Comparison of ENCODE assay signal across 8 mouse cellular contexts in genomic region chr4:41502986-41503412, GRCm38 (mm10). TPM values are rescaled to one million over a fixed set of nuclear protein-coding genes. Genes with fewer than 3 reads are reported as not detected.
DNase-seq lines count a peak whose midpoint lies in the region; ATAC-seq and TF ChIP-seq lines count a peak whose summit lies in the region.

Gene AI464131, minus strand, starts transcription at chr4:41503076.

- ATAC-seq in embryonic facial prominence, embryonic 14.5 days (ENCODE audit: low read depth), result peak; percentile 93
- peak; percentile 86 for ATAC-seq in limb, embryonic 12.5 days (ENCODE audit: insufficient number of reproducible peaks, insufficient read depth, low FRiP score, low TSS enrichment, low read depth)
- ATAC-seq in midbrain, embryonic 15.5 days (replicated peaks), result peak; percentile 86

- 0 out of 2 replicates have a peak, but pooled peaks have one; percentile 42 for TF ChIP-seq EP300 in heart, adult 2 months (IDR thresholded peaks at IDR 0.05; ENCODE audit: insufficient read depth, low read depth, low read length)

- WGBS in embryonic facial prominence, embryonic 14.5 days, result 1% methylated on average over 13 of the region's 18 CpGs
- WGBS in heart, adult 2 months, result 2% methylated on average over 18 of the region's 18 CpGs
- 2% methylated on average over 18 of the region's 18 CpGs for WGBS in limb, embryonic 12.5 days
- 2% methylated on average over 18 of the region's 18 CpGs for whole genome bisulfite sequencing in midbrain, embryonic 15.5 days
- 5% methylated on average over 18 of the region's 18 CpGs for WGBS in spleen, adult 2 months

- peak; percentile 25 for TF ChIP-seq CTCF in heart, adult 2 months (IDR thresholded peaks at IDR 0.05)
- no peak for TF ChIP-seq CTCF in spleen, adult 2 months (IDR thresholded peaks at IDR 0.05; ENCODE audit: extremely low read depth, insufficient read depth, insufficient read length, insufficient replicate concordance)

- H3K27me3 ChIP-seq in embryonic facial prominence, embryonic 14.5 days (replicated peaks; ENCODE audit: control insufficient read depth, insufficient read depth, low read length), result peaks cover 39% of the 10 kb centered on the region
- H3K27me3 ChIP-seq in heart, adult 2 months (ENCODE audit: control insufficient read depth, insufficient read depth, low read length), result peaks cover 5% of the 10 kb centered on the region; the same call in 1 of the 2 replicates
- peaks cover 61% of the 10 kb centered on the region for H3K27me3 ChIP-seq in limb, embryonic 12.5 days
- peaks cover 40% of the 10 kb centered on the region for H3K27me3 ChIP-seq in midbrain, embryonic 15.5 days (replicated peaks)
- peaks cover 9% of the 10 kb centered on the region for H3K27me3 ChIP-seq in spleen, adult 2 months (ENCODE audit: control insufficient read depth, insufficient read depth, low read length)

- H3K4me1 ChIP-seq in embryonic facial prominence, embryonic 14.5 days (ENCODE audit: control insufficient read depth, insufficient read depth, low read length), result peaks cover 16% of the 10 kb centered on the region
- peaks cover 6% of the 10 kb centered on the region; the same call in 1 of the 2 replicates for H3K4me1 ChIP-seq in heart, adult 2 months (ENCODE audit: control insufficient read depth, insufficient read depth, low read length)
- peaks cover 38% of the 10 kb centered on the region for H3K4me1 ChIP-seq in limb, embryonic 12.5 days (replicated peaks)
- H3K4me1 ChIP-seq in midbrain, embryonic 15.5 days, result peaks cover 45% of the 10 kb centered on the region
- peaks cover 15% of the 10 kb centered on the region for H3K4me1 ChIP-seq in spleen, adult 2 months (ENCODE audit: control insufficient read depth, insufficient read depth, insufficient read length)

- H3K4me2 ChIP-seq in embryonic facial prominence, embryonic 14.5 days (ENCODE audit: low read depth, low read length), result peak within 1 kb of the TSS; percentile 55
- H3K4me2 ChIP-seq in limb, embryonic 12.5 days, result peak within 1 kb of the TSS; percentile 65
- peak within 1 kb of the TSS; percentile 51 for H3K4me2 ChIP-seq in midbrain, embryonic 15.5 days

- TF ChIP-seq POLR2A in heart, adult 2 months (IDR thresholded peaks at IDR 0.05; ENCODE audit: insufficient read depth, low read depth, low read length), result peak; percentile 65
- TF ChIP-seq POLR2A in spleen, adult 2 months (IDR thresholded peaks at IDR 0.05; ENCODE audit: low read depth, low read length), result no peak

- peak within 1 kb of the TSS; percentile 38 for H3K4me3 ChIP-seq in embryonic facial prominence, embryonic 14.5 days (ENCODE audit: low read depth, low read length)
- H3K4me3 ChIP-seq in heart, adult 2 months, result peak within 1 kb of the TSS; percentile 63
- peak within 1 kb of the TSS; percentile 37 for H3K4me3 ChIP-seq in limb, embryonic 12.5 days (replicated peaks)
- peak within 1 kb of the TSS; percentile 34 for H3K4me3 ChIP-seq in midbrain, embryonic 15.5 days
- peak within 1 kb of the TSS; percentile 41; the same call in 1 of the 2 replicates for H3K4me3 ChIP-seq in spleen, adult 2 months (ENCODE audit: extremely low read depth, insufficient read depth, insufficient read length)

- DNase-seq in 3T3-L1 (ENCODE audit: low read depth, low spot score), result peak; percentile 96
- DNase-seq in adrenal gland, postnatal 4 days (ENCODE audit: low spot score in 2 of 2), result peak; percentile 95 to 99
- DNase-seq in embryonic facial prominence, embryonic 14.5 days (ENCODE audit: low spot score), result peak; percentile 98
- peak; percentile 97 for DNase-seq in heart, adult 2 months
- peak; percentile 98 to 99 for DNase-seq in kidney, adult 8-10 months
- peak; percentile 18 to 56 for DNase-seq in spleen, adult 2 months (ENCODE audit: low read depth in 1 of 2, low spot score in 2 of 2)

- H3K9ac ChIP-seq in embryonic facial prominence, embryonic 14.5 days (ENCODE audit: low read depth, low read length), result peak within 1 kb of the TSS; percentile 34; the same call in 1 of the 2 replicates
- peak within 1 kb of the TSS; percentile 64 for H3K9ac ChIP-seq in heart, adult 2 months (ENCODE audit: low read depth, low read length)
- peak within 1 kb of the TSS; percentile 45; the same call in 1 of the 2 replicates for H3K9ac ChIP-seq in limb, embryonic 12.5 days (replicated peaks)
- H3K9ac ChIP-seq in midbrain, embryonic 15.5 days, result 0 out of 2 replicates have a peak within 1 kb of the TSS, but pooled peaks have one; percentile 9

- intact Hi-C loops in heart, adult 2 months (cut with DNase I), result loop anchor here (1.0 kb wide), 1 partner anchor 35 kb away; no protein-coding TSS in a partner anchor

- H3K36me3 ChIP-seq in embryonic facial prominence, embryonic 14.5 days (ENCODE audit: control insufficient read depth, insufficient read depth, low read length), result no peaks in the 10 kb centered on the region
- no peaks in the 10 kb centered on the region for H3K36me3 ChIP-seq in heart, adult 2 months (ENCODE audit: control insufficient read depth, insufficient read depth, low read length)
- no peaks in the 10 kb centered on the region for H3K36me3 ChIP-seq in limb, embryonic 12.5 days
- H3K36me3 ChIP-seq in midbrain, embryonic 15.5 days (replicated peaks), result no peaks in the 10 kb centered on the region
- no peaks in the 10 kb centered on the region for H3K36me3 ChIP-seq in spleen, adult 2 months (ENCODE audit: control insufficient read depth, insufficient read depth, low read length)

- H3K27ac ChIP-seq in embryonic facial prominence, embryonic 14.5 days (replicated peaks; ENCODE audit: low read depth, low read length), result peak within 1 kb of the TSS; percentile 31; the same call in 1 of the 2 replicates
- peak within 1 kb of the TSS; percentile 65 for H3K27ac ChIP-seq in heart, adult 2 months
- H3K27ac ChIP-seq in limb, embryonic 12.5 days, result no peak within 1 kb of the TSS; the same call in 1 of the 2 replicates
- H3K27ac ChIP-seq in midbrain, embryonic 15.5 days, result no peak within 1 kb of the TSS
- H3K27ac ChIP-seq in spleen, adult 2 months (ENCODE audit: insufficient read depth, low read length), result no peak within 1 kb of the TSS

- H3K9me3 ChIP-seq in embryonic facial prominence, embryonic 14.5 days (ENCODE audit: control insufficient read depth, low read length), result no peaks in the 10 kb centered on the region
- H3K9me3 ChIP-seq in limb, embryonic 12.5 days, result no peaks in the 10 kb centered on the region
- H3K9me3 ChIP-seq in midbrain, embryonic 15.5 days, result no peaks in the 10 kb centered on the region

- H3K79me2 ChIP-seq in heart, adult 2 months (replicated peaks; ENCODE audit: control insufficient read depth, insufficient read depth, low read length), result no peaks in the 10 kb centered on the region

RNA-seq across cellular contexts. Expression of gene AI464131, which starts in this region (rescaled TPM):
- 10 to 100 TPM; 11.1 to 12.2 TPM for total RNA-seq in adrenal gland, postnatal 4 days (2021)
- 12.5 and 13.7 TPM in 2 replicates for polyA plus RNA-seq in embryonic facial prominence, embryonic 14.5 days (2014; fragmentation: Nextera tagmentation; extraction: Ambion mirVana)
- 10 to 100 TPM; 11.6 to 12.0 TPM for total RNA-seq in heart, adult 2 months (2021)
- 7.6 and 11.0 TPM in 2 replicates for polyA plus RNA-seq in heart, adult 2 months (2012; rRNA removed)
- 2.3 and 3.1 TPM in 2 replicates for polyA plus RNA-seq in limb, embryonic 12.5 days (2016; fragmentation: Nextera tagmentation; extraction: Ambion mirVana)
- polyA plus RNA-seq in midbrain, embryonic 15.5 days (2015; fragmentation: Nextera tagmentation; extraction: Ambion mirVana), result 6.3 and 8.9 TPM in 2 replicates
- 2.2 and 2.3 TPM in 2 replicates for polyA plus RNA-seq in spleen, adult 2 months (2012; rRNA removed)

Comparison
In these comparisons a context has a peak if more than half of its experiments do, and no peak if none do; other contexts are left out.
1. DNase-seq: peak in every context shown above with its lines; median percentile 98 in kidney, adult 8-10 months; 98 in embryonic facial prominence, embryonic 14.5 days; 97 in adrenal gland, postnatal 4 days; 97 in heart, adult 2 months; 96 in 3T3-L1; 37 in spleen, adult 2 months.
2. H3K27ac ChIP-seq: peak in embryonic facial prominence, embryonic 14.5 days (single experiment) and heart, adult 2 months (single experiment); none in limb, embryonic 12.5 days (single experiment), midbrain, embryonic 15.5 days (single experiment) and spleen, adult 2 months (single experiment).
3. H3K9ac ChIP-seq: peak in every context shown above with its lines; median percentile 64 in heart, adult 2 months; 45 in limb, embryonic 12.5 days; 34 in embryonic facial prominence, embryonic 14.5 days; 9 in midbrain, embryonic 15.5 days.
4. Peak in every context shown above with its lines, with median percentiles within 50 percentile points of each other: ATAC-seq, H3K4me2 ChIP-seq and H3K4me3 ChIP-seq.